Mouse (Mus musculus): ENCODE data around the gene Zpbp2.

The Zpbp2 gene

GRCm38 (mm10) chr11:98560942-98561341 lies 10.0 kb downstream of the Zpbp2 start:
- no peak for DNase-seq

GRCm38 (mm10) chr11:98563025-98563424 lies 12.1 kb downstream of the Zpbp2 start:
- DNase-seq, result no peak

GRCm38 (mm10) chr11:98563921-98564414 lies 13.1 kb downstream of the Zpbp2 start:
- no peak for DNase-seq

- DNase-seq, result no peak
These were observed 17.4 kb downstream of the Zpbp2 start for GRCm38 (mm10) chr11:98568326-98568725.

- no peak for DNase-seq
These were observed 18.6 kb downstream of the Zpbp2 start for GRCm38 (mm10) chr11:98569461-98569860.

- DNase-seq, result no peak
These were observed 26.9 kb downstream of the Zpbp2 start for GRCm38 (mm10) chr11:98577776-98578175.

- DNase-seq, result no peak
These were observed 29.6 kb downstream of the Zpbp2 start for GRCm38 (mm10) chr11:98580301-98581121.

GRCm38 (mm10) chr11:98581286-98582029 lies 30.6 kb downstream of the Zpbp2 start:
- DNase-seq, result no peak

- DNase-seq, result no peak
These were observed 31.1 kb downstream of the Zpbp2 start for GRCm38 (mm10) chr11:98582030-98582388.

- no peak for DNase-seq
These were observed 31.8 kb downstream of the Zpbp2 start for GRCm38 (mm10) chr11:98582551-98583264.

- no peak for DNase-seq
These were observed 32.3 kb downstream of the Zpbp2 start for GRCm38 (mm10) chr11:98583265-98583552.

GRCm38 (mm10) chr11:98583571-98583970 lies 32.7 kb downstream of the Zpbp2 start:
- no peak for DNase-seq

- DNase-seq, result no peak
These were observed 33.2 kb downstream of the Zpbp2 start for GRCm38 (mm10) chr11:98584146-98584545.

- DNase-seq, result no peak
These were observed 33.8 kb downstream of the Zpbp2 start for GRCm38 (mm10) chr11:98584629-98585177.

- DNase-seq, result peak; percentile 29
These were observed 35.4 kb downstream of the Zpbp2 start for GRCm38 (mm10) chr11:98586087-98586891.

GRCm38 (mm10) chr11:98586892-98587563 lies 36.1 kb downstream of the Zpbp2 start, which contains the start of gene Ormdl3:
TSS of gene Ormdl3 (minus strand) at chr11:98587368.
- DNase-seq, result peak; percentile 98

- DNase-seq, result peak; percentile 46
These were observed 37.0 kb downstream of the Zpbp2 start for GRCm38 (mm10) chr11:98587684-98588546.

GRCm38 (mm10) chr11:98588833-98589281 lies 38.0 kb downstream of the Zpbp2 start:
- no peak for DNase-seq

- no peak for DNase-seq
These were observed 38.4 kb downstream of the Zpbp2 start for GRCm38 (mm10) chr11:98589306-98589705.

All from right cerebral cortex, postnatal 25 days (tissue).